Mouse (Mus musculus): Measurements from ENCODE around the gene Kifc3. TPM values are rescaled to one million over a fixed set of nuclear protein-coding genes. Genes with fewer than 3 reads are reported as not detected.
"Not testable (repeated sequence)": the region's sequence is repeated elsewhere in the genome, so short reads cannot be mapped to it uniquely, and the experiment has no call there.

Gene Kifc3
- polyA plus RNA-seq, 1 experiment from 2014 or later, result 46.2 TPM

- no peak for TF ChIP-seq CTCF (IDR thresholded peaks at IDR 0.05; ENCODE audit: low read depth)
- H3K27ac ChIP-seq, result no peak overlapping the region
- WGBS, result 92% methylated on average over 7 of the region's 7 CpGs
Observed at GRCm38 (mm10) chr8:95166400-95166799, 36.2 kb downstream of the Kifc3 start.

DNA sequence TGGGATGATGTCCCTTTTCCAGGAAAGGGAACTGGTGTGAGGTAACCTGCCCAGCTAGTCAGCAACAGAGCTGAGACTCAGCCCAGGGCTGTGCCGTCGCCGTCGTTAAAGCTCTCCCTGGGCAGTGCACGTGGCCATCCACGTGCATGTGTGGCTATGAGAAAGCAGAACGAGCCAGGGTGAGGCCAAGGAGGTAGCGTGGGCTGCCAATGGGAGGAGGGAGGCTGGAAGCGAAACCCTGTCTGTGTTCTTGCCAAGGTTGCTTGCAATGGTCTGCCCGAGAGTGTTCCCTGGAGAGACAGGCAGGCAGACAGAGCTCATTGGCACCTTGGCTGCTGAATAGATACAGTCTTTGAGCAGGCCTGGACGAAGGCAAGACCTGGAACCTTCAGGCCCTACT lies 36.7 kb downstream of the Kifc3 start:
- DNase-seq (ENCODE audit: low spot score) (no peak), ATAC-seq (replicated peaks; ENCODE audit: low FRiP score, low read depth) (no peak)
- Histone ChIP-seq H3K9me3 (replicated peaks; ENCODE audit: low read length) (no peaks in the 10 kb centered on the region), H3K27me3 (ENCODE audit: insufficient read depth, low read length) (no peaks in the 10 kb centered on the region), H3K4me1 (replicated peaks; ENCODE audit: insufficient read depth, low read length) (no peaks in the 10 kb centered on the region), H3K27ac (no peak overlapping the region), H3K4me3 (replicated peaks; ENCODE audit: low read depth, low read length) (no peak overlapping the region), H3K9ac (ENCODE audit: low read depth, low read length) (no peak overlapping the region), H3K4me2 (ENCODE audit: low read length) (no peak overlapping the region), H3K36me3 (ENCODE audit: insufficient read depth, low read length) (no peaks in the 10 kb centered on the region)
- TF ChIP-seq CTCF (IDR thresholded peaks at IDR 0.05; ENCODE audit: low read depth), result no peak
- 77% methylated on average over 11 of the region's 11 CpGs for WGBS

More at GRCm38 (mm10) chr8:95166400-95166799, 36.2 kb downstream of the Kifc3 start:
- H3K9ac ChIP-seq (ENCODE audit: low read depth, low read length), result no peak overlapping the region
- H3K27me3 ChIP-seq (ENCODE audit: insufficient read depth, low read length), result no peaks in the 10 kb centered on the region
- no peaks in the 10 kb centered on the region for H3K9me3 ChIP-seq (replicated peaks; ENCODE audit: low read length)
- no peaks in the 10 kb centered on the region for H3K4me1 ChIP-seq (replicated peaks; ENCODE audit: insufficient read depth, low read length)
- no peak for DNase-seq (ENCODE audit: low spot score)
- no peak overlapping the region for H3K4me2 ChIP-seq (ENCODE audit: low read length)
- H3K4me3 ChIP-seq (replicated peaks; ENCODE audit: low read depth, low read length), result no peak overlapping the region
- ATAC-seq (replicated peaks; ENCODE audit: low FRiP score, low read depth), result no peak
- no peaks in the 10 kb centered on the region for H3K36me3 ChIP-seq (ENCODE audit: insufficient read depth, low read length)

- Histone ChIP-seq H3K27me3 (ENCODE audit: insufficient read depth, low read length) (no peaks in the 10 kb centered on the region), H3K4me1 (replicated peaks; ENCODE audit: insufficient read depth, low read length) (no peaks in the 10 kb centered on the region), H3K9ac (ENCODE audit: low read depth, low read length) (no peak overlapping the region), H3K4me2 (ENCODE audit: low read length) (no peak overlapping the region), H3K4me3 (replicated peaks; ENCODE audit: low read depth, low read length) (no peak overlapping the region), H3K27ac (no peak overlapping the region), H3K36me3 (ENCODE audit: insufficient read depth, low read length) (no peaks in the 10 kb centered on the region), H3K9me3 (replicated peaks; ENCODE audit: low read length) (no peaks in the 10 kb centered on the region)
- ATAC-seq (replicated peaks; ENCODE audit: low FRiP score, low read depth) (no peak), DNase-seq (ENCODE audit: low spot score) (no peak)
- no peak for TF ChIP-seq CTCF (IDR thresholded peaks at IDR 0.05; ENCODE audit: low read depth)
- WGBS, result 38% methylated on average over 7 of the region's 7 CpGs
Observed at GRCm38 (mm10) chr8:95164469-95164868, 38.1 kb downstream of the Kifc3 start.

GRCm38 (mm10) chr8:95163969-95164368 lies 38.6 kb downstream of the Kifc3 start:
- not testable (repeated sequence) for H3K4me1 ChIP-seq (replicated peaks; ENCODE audit: insufficient read depth, low read length); H3K27me3 ChIP-seq (ENCODE audit: insufficient read depth, low read length); DNase-seq (ENCODE audit: low spot score); H3K4me2 ChIP-seq (ENCODE audit: low read length); H3K36me3 ChIP-seq (ENCODE audit: insufficient read depth, low read length); H3K9ac ChIP-seq (ENCODE audit: low read depth, low read length); ATAC-seq (replicated peaks; ENCODE audit: low FRiP score, low read depth); H3K27ac ChIP-seq; H3K9me3 ChIP-seq (replicated peaks; ENCODE audit: low read length); H3K4me3 ChIP-seq (replicated peaks; ENCODE audit: low read depth, low read length)
- WGBS, result 87% methylated on average over 2 of the region's 2 CpGs

- Histone ChIP-seq H3K9me3 (replicated peaks; ENCODE audit: low read length) (no peaks in the 10 kb centered on the region), H3K4me1 (replicated peaks; ENCODE audit: insufficient read depth, low read length) (no peaks in the 10 kb centered on the region), H3K36me3 (ENCODE audit: insufficient read depth, low read length) (no peaks in the 10 kb centered on the region), H3K9ac (ENCODE audit: low read depth, low read length) (no peak overlapping the region), H3K4me2 (ENCODE audit: low read length) (no peak overlapping the region), H3K27ac (no peak overlapping the region), H3K27me3 (ENCODE audit: insufficient read depth, low read length) (no peaks in the 10 kb centered on the region), H3K4me3 (replicated peaks; ENCODE audit: low read depth, low read length) (no peak overlapping the region)
- DNase-seq (ENCODE audit: low spot score) (no peak), ATAC-seq (replicated peaks; ENCODE audit: low FRiP score, low read depth) (no peak)
- no peak for TF ChIP-seq CTCF (IDR thresholded peaks at IDR 0.05; ENCODE audit: low read depth)
- WGBS, result 47% methylated on average over 6 of the region's 6 CpGs
Observed at GRCm38 (mm10) chr8:95162785-95163184, 39.8 kb downstream of the Kifc3 start.

DNA sequence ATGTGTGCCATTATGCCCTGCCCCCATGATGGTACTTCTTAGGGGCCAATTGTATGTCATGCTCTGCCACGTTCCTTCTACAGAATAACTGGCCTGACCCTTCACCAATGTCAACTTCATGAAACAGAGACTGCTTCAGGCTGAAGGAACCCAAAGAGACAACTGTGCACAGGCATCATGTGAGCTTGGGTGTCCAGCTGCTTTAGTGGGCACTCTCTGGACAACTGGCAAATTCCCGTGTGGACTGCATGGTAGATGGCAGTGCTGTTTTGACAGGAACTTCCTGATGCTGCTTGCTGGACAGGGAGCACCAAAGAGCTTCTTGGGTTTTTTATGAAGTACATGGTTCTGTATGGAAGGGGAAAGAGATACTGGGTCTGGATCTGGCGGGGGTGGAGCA lies 43.3 kb downstream of the Kifc3 start:
- Histone ChIP-seq H3K4me2 (ENCODE audit: low read length) (no peak overlapping the region), H3K9me3 (replicated peaks; ENCODE audit: low read length) (no peaks in the 10 kb centered on the region), H3K4me1 (replicated peaks; ENCODE audit: insufficient read depth, low read length) (0 out of 2 replicates have a peak, but pooled peaks cover 2% of the 10 kb centered on the region), H3K27me3 (ENCODE audit: insufficient read depth, low read length) (no peaks in the 10 kb centered on the region), H3K36me3 (ENCODE audit: insufficient read depth, low read length) (no peaks in the 10 kb centered on the region), H3K4me3 (replicated peaks; ENCODE audit: low read depth, low read length) (no peak overlapping the region), H3K9ac (ENCODE audit: low read depth, low read length) (no peak overlapping the region), H3K27ac (no peak overlapping the region)
- no peak for TF ChIP-seq CTCF (IDR thresholded peaks at IDR 0.05; ENCODE audit: low read depth)
- WGBS, result 75% methylated on average over 3 of the region's 3 CpGs
- no peak for ATAC-seq (replicated peaks; ENCODE audit: low FRiP score, low read depth)
- no peak for DNase-seq (ENCODE audit: low spot score)

DNA sequence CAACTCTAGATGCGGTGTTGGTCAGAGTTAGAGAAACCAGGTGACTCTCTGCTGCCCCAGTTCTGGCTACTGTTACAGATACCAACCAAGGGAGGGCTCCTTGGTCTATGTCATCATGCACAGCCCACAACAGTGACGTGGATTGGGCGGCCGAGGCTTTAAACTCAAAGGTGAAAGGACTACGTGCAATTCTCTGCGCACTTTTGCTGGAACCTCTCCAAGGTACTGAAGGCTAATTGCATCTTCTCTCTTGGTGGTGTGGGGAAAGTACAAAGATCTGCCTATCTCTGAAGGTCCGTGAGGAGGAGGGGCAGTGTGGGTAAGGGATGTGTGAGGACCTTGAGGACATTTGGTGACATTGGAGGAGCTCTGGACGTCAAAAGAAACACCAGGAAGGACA lies 44.0 kb downstream of the Kifc3 start:
- Histone ChIP-seq H3K27ac (no peak overlapping the region), H3K27me3 (ENCODE audit: insufficient read depth, low read length) (no peaks in the 10 kb centered on the region), H3K36me3 (ENCODE audit: insufficient read depth, low read length) (no peaks in the 10 kb centered on the region), H3K9ac (ENCODE audit: low read depth, low read length) (no peak overlapping the region), H3K4me1 (replicated peaks; ENCODE audit: insufficient read depth, low read length) (0 out of 2 replicates have a peak, but pooled peaks cover 2% of the 10 kb centered on the region), H3K9me3 (replicated peaks; ENCODE audit: low read length) (no peaks in the 10 kb centered on the region), H3K4me3 (replicated peaks; ENCODE audit: low read depth, low read length) (no peak overlapping the region), H3K4me2 (ENCODE audit: low read length) (no peak overlapping the region)
- ATAC-seq (replicated peaks; ENCODE audit: low FRiP score, low read depth), result no peak
- DNase-seq (ENCODE audit: low spot score), result no peak
- no peak for TF ChIP-seq CTCF (IDR thresholded peaks at IDR 0.05; ENCODE audit: low read depth)
- WGBS, result 72% methylated on average over 8 of the region's 8 CpGs
